Mouse (Mus musculus) ovary, postnatal 10 days (tissue): ENCODE results near the gene Rps18.
A peak's percentile ranks its signal among the peaks of the same experiment; 100 is the strongest.
"Not testable (repeated sequence)": the region's sequence is repeated elsewhere in the genome, so short reads cannot be mapped to it uniquely, and the experiment has no call there.

Source experiments
- DNase-seq: peaks from one replicate; pipeline ENCODE4 v3.0.0; 2022; ENCODE audit warnings: low spot score

The Rps18 gene

DNA sequence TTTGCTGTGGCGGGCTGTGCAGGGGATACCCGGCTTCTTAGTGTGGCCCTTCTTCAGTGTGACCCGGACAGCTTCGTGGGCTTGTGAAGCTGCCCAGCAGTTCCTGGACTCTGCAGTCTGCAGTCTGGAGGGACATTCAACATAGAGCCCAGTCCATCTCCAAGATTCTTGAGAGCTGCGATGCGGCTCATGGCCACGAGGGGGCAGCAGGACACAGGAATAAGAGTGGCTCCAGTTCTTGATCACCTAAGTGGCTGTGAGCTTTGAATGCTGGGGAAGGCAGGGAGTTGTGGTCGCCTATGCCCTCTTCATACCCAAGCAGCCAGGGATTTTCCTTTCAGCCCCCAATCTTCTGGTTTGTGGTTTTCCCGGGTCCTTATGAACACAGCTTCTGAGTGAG is 12.7 kb upstream of the Rps18 start:
- DNase-seq: no peak

DNA sequence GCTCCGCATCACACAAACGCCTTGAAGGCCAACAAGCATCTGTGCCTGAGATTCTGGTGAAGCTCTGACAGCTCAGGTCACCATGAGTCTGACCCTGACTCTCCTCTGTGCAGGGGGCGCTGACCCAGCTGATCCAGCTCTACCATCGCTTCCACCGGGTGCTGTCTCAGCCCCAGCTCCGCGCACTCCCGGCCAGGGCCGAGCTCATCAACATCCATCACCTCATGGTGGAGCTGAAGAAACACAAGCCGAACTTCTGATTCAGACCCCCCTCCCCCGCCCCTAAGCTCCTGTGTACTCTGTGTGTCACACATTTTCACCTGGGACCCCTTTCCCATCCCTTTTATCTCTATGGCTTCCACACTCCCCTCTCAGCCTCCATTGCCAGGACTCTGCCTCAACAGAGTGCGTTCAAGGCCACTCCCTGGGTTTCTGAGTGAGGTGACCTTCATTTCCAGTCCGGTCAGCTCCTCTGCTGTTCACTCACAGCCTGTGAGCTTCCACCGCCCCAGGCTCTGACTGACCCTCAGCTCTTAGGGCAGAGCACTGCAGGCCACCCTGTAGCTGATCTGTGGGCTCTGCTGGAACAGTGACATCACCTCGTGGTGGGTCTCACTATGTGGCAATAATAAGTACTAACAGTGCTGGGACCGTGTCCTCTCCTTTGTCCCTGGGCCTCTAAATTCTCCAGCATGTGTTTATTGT is 10.2 kb upstream of the Rps18 start:
- DNase-seq: no peak

DNA sequence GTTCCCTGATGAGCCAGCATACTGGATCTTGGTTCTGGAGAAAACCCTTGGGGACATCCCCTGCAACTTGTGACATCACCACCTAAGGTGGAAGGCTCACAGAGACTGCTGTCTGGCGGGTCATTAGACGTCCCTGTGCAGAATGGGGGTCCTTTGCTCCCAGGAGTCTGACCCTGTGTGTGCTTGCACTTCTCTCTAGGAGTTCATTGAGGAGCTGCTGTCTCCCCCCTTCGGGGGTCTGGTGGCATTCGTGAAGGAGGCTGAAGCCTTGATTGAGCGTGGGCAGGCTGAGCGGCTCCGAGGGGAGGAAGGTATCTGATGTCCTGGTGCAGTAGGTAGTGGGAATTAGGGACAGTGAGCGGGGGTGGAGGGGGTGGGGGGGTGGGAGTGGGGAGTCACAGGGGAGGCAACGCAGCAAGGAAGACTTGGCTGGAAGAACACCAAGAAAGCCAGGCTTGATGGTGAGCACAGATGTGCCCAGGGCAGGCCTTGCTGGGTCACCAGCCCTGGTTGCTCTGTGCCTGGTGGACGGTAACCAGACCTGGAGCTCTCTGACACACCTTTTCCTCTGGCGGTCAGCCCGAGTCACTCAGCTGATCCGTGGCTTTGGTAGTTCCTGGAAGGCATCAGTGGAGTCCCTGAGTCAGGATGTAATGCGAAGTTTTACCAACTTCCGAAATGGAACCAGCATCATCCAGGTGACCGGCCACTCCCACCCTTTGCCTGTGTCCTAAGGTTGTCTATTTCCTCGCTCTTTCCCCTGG is 9.5 kb upstream of the Rps18 start:
- no peak for DNase-seq

DNA sequence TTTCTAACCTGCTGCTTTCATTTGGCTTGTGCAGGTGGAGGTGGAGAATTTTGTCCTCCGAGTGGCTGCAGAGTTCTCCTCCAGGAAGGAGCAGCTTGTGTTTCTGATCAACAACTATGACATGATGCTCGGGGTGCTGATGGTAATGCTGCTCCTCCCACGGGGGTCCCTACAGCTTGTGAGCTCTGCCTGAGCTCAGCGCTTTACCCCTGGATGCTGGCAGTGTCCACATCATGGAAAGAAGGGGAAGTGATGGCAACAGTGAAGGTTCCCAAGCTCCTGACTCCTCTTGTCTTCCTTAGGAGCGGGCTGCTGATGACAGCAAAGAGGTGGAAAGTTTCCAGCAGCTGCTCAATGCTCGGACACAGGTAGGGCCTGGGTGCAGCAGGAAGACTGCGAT is 7.1 kb upstream of the Rps18 start:
- DNase-seq: no peak

DNA sequence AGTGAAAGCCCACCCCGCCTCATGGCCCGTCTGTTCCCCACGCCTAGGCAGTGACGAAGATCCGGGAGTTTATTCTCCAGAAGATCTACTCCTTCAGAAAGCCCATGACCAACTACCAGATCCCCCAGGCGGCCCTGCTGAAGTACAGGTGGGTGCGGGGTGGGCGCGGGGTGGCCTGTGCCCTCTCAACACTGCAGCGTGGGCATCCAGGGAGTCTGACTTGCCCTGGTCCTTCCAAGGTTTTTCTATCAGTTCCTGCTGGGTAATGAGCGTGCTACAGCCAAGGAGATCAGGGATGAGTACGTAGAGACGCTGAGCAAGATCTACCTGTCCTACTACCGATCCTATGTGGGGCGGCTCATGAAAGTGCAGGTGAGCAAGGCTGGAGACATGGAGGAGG is 4.1 kb upstream of the Rps18 start:
- no peak for DNase-seq

DNA sequence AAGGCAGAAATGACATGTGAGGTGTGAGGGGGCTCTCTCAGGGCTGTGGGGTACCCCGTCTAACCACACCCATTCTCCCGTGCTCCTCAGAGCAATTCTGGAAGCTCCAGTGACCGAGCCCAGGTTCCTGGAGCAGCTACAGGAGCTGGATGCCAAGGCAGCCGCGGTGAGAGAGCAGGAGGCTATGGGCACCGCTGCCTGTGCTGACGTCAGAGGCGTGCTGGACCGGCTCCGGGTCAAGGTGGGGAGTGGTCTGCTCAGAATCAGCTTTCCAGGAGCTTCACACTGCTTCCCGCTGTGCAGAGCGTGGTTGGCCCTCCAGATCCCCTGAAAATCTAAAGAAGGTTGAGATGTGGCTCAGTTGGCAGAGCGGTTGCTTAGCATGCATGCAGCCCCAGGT is 3.3 kb upstream of the Rps18 start:
- DNase-seq: no peak

DNA sequence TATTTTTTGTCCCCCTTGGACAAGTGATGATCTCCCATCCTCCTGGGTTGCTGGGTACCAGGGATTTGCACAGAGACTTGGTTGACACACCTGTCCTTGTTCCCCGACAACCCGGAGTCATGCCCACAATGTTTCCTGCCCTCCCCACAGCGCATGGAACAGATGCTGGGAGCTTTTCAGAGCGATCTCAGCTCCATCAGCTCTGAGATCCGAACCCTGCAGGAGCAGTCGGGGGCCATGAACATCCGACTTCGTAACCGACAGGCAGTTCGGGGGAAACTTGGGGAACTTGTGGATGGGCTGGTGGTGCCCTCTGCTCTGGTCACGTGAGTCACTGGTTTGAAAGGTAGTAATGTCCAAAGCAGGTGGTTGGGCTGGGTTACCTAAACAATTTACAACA is 2.6 kb upstream of the Rps18 start:
- no peak for DNase-seq

DNA sequence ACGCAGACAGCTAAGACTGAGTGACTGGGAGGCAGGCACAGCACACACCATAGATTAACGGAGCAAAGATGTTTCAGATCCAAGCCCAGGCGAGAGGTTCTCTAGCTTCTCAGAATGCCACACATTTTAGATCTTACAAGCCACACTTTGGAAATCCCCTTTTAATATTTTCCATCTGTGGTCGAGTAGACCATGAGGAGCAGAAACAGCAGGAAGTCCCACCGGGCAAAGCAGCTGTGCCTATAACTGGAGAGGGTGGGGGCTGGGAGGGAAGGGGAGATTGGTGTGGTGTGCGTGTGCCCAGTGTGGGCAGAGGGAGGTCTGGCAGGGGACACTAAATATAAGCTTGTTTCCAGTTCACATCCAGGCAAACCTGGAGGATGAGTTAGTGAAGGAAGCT is 1.7 kb upstream of the Rps18 start:
- no peak for DNase-seq

DNA sequence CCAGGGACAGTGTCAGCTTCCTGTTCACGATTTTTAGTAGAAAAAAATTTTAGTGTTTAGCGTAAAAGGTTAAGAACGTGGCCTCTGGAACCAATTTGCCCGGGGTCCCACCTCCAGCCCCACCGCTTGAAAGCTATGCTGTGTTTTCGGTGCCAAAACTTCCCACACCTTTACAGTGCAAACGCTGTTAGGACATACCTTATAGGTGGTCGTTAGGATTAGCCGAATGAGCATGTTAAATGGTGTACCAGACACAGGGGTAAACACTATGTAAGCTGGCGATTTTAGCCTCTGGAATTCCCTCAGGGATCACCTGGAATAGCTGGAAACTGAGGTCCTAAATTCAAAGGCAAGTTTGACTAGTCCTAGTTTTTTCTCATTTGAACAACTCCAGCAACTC is 535 bp upstream of the Rps18 start:
- DNase-seq: no peak

DNA sequence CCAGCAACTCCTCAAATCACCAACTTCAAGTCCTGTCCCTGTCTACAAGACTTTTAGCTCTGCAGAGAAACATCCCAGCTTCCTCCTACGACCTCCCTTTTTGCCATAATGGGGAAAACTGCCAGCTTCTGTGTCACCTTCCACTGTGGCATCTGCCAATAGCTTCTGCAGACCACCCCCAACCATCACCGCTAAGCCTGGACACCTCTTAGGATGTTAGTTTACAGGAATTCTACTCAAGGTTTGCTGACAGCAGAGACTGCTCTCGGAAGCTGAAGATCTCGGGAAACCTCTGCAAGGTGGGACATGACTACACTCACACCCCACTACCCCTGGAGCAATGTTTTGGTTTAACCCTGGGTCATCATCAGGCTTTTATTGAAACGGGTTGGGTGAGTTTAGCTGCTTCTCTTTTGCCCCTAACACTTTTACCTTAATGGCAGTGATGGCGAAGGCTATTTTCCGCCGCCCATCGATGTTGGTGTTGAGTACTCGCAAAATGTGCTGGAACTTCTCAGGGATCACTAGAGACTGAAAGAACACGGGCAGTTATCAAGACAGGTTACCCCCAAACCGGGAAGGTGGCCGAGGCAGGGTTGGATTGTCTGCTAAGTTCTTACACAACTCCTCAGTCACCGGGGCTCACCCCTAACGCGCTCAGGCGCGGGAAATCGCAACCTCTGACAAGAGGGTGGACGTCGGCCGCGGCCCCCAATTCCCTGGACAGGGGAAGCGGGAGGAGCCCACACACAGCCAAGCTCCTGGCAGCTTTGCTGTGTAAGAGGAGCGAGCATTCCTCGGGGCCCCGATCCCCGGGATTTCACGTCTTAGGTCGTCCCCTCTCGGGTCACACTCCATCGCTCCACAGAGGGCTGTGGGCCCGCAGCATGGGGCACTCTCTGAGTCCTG is 901 bp downstream of the Rps18 start:
- no peak for DNase-seq

DNA sequence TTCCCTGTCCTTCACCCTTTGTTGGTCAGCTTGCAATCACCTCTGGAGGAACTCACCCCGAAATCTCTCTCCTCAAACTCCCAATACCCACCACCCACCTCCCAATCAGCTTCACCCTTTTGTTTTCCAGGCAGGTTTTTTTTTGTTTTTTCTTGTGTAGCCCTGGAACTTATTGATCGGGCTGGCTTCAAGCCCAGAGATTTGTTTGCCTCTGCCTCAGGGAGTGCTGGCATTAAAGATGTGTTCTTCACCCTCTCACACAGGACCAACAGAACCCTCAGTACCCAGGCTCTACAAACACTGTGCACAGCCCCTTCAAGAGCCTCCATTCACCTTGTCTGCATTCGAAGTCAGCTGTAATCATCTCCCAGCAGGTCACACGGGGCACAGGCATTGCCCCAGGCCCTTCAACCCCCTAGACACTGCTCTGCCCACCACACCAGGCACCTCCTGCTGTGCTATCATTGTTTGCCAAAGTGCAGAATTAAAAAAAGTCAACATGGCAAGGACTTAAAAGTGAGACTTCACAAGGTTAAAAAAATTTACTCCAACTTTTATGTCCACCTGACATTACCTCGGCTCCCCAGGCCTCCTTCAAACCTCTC is 1.7 kb downstream of the Rps18 start:
- no peak for DNase-seq

DNA sequence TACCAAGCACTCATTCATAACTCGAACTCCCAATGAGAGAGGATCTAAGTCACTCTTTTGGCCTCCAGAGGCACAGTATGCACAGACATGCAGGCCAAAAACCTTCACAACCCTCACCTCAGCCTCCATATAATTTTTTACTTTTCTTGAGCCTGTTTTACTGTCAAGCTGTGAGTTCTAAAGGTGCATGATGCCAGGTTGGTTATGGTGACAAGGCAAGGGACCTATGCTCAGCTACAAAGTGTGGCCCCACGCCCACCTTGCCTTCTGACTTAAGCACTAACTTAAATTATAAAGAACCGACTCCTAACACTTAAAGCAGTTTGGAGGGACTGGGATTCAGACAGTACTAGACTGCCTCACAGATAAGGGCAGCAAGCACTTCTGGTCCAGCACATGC is 2.5 kb downstream of the Rps18 start:
- no peak for DNase-seq

DNA sequence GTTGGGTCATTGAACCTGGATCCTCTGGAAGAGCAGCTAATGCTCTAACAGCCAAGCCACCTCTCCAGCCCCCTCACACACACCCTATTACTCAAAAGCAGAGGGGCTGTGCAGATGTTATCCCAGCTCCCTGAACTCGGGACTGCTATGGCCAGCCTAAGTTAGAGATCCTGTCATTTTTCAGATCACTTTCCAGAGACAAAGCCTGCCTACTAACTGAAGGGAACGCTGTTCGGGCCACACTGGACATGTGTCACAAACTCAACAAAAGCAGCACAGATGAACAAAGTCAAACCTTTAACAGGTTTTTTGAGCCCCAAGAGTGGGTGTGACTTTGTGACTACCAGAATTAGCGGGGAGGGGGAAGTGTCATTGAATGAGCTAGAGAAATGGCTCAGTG is 2.9 kb downstream of the Rps18 start:
- no peak for DNase-seq

DNA sequence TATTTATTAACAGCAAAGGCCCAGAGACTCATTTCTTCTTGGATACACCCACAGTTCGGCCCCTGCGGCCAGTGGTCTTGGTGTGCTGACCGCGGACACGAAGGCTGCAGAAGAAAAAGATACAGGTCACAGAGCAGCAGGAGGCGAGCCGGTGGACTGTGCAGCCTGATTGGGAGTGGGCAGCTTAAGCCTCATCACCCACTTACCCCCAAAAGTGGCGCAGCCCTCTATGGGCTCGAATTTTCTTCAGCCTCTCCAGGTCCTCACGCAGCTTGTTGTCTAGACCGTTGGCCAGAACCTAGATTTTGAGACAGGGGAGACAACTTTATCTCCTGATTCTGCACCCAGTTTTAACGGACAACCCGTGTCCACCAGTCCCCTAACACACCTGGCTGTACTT is 3.8 kb downstream of the Rps18 start:
- DNase-seq: not testable (repeated sequence)

DNA sequence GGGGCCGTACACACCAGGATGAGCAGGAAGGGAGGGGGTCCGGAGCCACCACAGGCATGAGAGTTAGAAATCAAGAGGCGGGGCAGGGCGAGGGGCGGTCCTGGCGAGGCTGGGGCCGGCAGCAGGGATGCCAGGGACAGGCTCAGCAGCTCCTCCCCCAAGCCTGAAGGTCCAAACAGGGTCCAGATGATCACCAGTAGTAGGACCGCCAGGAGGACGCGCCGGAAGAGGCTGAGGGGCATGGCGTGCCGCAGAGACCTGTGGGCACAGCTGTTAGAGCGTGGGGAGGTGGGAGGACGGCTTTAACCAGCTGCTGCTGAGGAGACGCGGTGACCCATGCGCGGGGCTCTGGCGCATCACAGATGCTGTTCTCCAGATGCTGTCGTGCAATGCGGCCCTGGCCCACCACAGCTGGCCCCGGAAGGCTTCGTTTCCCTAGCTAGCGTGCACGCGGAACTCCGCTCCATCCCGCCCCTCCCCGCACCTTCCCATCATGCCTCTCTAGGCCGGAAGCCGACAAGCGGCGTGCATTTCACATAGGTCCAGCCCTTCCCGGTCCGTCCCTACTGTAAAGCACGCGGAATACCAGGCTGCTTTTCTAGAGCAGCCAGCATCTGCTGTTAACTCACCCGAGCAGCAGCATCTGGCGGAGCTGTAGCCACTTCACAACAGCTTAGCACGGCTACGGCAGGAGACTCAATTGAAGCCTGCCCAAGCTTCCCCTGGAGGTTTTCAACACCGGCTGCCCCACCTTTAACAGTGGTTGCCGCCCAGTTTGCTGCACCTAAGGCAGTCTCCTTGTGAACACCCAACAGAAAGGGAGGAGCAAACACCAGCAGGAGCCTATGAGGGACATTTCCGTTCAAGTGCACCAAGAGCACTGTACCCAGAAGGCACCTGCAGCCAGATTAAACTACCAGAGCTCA is 4.5 kb downstream of the Rps18 start, which contains the start of gene B3galt4:
TSS of gene B3galt4 (minus strand) at position 468 of the 926 bp plus-strand sequence.
- DNase-seq: peak; percentile 57

DNA sequence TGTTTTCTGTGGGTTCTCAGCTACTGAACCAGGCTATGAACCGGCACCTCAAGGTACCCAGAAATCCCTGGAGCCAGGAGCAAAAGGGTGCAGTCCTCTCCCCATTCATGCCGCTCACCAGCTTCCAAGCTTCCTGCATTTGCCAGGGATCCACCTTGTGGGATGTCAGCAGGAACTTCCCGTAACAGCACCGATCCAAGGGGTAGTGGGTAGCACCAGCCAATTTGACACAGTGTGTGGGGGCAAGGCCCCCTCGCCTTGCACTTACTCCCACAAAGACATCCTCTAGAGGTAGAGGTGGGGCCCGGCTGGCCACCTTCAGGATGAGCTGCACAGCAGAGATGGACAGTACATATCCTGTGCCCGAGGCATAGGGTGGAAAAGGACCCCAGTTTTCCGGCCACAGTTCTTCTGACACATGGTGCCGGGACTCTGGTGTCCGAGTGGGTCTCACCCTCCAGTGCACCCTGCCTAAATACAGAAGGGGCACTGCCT is 5.6 kb downstream of the Rps18 start:
- DNase-seq: no peak

DNA sequence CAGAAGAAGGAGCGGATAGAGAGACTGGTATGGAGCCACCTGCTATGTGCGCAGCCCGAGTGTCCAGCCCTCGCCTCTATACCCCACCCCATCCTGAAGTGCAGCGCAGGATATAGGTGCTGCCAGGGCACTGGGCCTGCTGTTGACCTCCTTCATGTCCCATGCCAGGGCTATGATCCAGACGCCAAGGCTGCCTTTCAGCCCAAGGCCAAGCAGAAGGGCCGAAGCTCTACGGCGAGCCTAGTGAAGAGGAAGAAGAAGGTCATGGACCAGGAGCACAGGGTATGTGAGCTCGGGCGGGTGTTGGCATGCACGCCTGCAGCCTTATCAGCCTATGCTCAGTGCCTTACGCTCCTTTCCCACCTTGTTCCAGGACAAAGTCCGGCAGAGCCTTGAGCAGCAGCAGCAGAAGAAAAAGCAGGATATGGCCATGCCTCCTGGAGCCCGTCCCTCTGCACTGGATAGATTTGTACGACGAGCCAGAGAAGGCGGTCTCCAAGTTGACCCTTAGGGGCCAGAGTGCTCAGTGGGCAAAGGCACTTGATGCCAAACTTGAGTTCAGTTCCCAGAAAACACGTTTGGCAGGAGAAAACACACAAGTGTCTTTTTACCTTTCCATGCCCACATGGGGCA is 6.8 kb downstream of the Rps18 start:
- no peak for DNase-seq

DNA sequence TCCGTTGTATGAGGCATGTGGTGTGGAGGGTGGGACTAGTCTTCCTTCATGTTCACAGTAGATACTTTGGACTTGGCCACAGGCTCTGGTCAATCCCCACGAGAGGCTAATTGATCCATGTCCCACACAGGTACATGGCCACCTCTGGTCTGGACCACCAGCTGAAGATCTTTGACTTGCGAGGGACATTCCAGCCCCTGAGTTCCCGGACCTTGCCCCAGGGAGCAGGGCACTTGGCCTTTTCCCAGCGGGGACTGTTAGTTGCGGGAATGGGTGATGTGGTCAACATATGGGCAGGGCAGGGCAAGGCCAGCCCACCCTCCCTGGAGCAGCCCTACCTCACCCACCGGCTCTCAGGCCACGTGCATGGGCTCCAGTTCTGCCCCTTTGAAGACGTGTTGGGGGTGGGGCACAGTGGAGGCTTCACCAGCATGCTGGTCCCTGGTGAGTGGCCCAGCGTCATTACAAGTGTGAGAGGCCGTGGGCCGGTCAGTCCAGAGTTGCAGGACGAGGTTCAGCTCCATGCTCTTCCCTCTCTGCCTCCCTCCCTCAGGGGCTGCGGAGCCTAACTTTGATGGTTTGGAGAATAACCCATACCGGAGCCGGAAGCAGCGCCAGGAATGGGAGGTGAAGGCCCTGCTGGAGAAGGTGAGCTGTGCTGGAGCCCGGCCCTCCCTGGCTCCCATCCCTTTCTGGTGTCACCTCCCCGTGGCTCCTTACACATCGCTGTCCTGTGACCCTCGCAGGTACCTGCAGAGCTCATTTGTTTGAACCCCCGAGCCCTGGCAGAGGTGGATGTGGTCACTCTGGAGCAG is 7.5 kb downstream of the Rps18 start:
- DNase-seq: no peak

DNA sequence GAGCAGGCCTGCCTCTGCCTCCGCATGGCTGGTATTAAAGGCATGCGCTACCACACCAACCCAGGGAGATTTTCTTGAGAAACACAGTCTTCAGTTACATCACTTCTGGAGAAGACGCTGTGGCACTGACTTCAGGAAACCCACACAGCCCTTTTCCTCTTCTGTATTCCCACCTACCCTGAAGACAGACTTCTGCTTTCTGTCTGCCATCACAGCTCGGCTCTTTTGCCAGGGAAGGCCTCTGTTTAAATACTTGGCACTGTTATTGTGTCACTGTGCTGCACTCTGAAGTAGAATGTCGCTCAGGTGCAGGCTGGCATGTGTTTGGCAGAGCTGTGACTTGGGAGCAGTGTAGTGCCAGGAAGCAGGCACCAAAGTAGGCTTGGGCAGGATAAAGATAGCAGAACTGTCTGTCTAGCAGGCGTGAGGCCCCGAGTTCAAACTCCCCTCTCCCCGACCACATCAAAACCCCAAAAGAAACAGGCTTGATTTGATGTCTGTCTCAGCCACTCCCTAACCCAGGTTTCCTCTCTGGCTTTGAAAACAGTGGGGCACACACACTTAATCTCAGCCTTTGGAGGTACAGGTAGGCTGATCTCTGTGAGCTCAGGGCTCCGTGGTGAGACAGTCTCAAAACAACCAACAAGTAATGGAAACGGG is 8.2 kb downstream of the Rps18 start:
- DNase-seq: no peak
